Mouse (Mus musculus) CH12.LX (cell line): ENCODE data around the gene Nelfb. TPM values are rescaled to one million over a fixed set of nuclear protein-coding genes. Genes with fewer than 3 reads are reported as not detected.
A peak's percentile ranks its signal among the peaks of the same experiment; 100 is the strongest.

ENCODE experiments used
- DNase-seq: peaks from one replicate; pipeline ENCODE4 v3.0.0-alpha.2; 2013; ENCODE audit errors: extremely low read depth
- H3K27ac ChIP-seq: 2 replicates; pipeline ENCODE4 v1.5.1; 2012; ENCODE audit warnings: low read depth, mild to moderate bottlenecking, control low read depth, moderate library complexity; ENCODE audit not compliant: insufficient read depth
- H3K27me3 ChIP-seq: replicated peaks from 2 replicates; pipeline ENCODE3; 2012; ENCODE audit warnings: inconsistent platforms
- H3K36me3 ChIP-seq, 2 experiments: replicated peaks in 1 of 2; 2 replicates each; pipeline versions ENCODE3 to v1.6.1; 2012; ENCODE audit warnings: inconsistent platforms in 1 of 2, low read length in 1 of 2, mild to moderate bottlenecking in 1 of 2, mixed read lengths in 1 of 2, moderate library complexity in 1 of 2; ENCODE audit not compliant: control insufficient read depth in 1 of 2, insufficient read depth in 1 of 2
- H3K4me1 ChIP-seq, 2 experiments: 2 replicates each; pipeline ENCODE4 v1.6.1; 2012; ENCODE audit warnings: inconsistent platforms in 1 of 2, moderate library complexity in 1 of 2; ENCODE audit not compliant: insufficient read depth in 2 of 2, control insufficient read depth in 1 of 2
- H3K4me2 ChIP-seq: 2 replicates; pipeline ENCODE4 v1.6.1; 2012; ENCODE audit warnings: low read depth, mild to moderate bottlenecking, control low read depth; ENCODE audit not compliant: poor library complexity, insufficient read depth, severe bottlenecking
- H3K4me3 ChIP-seq, 3 experiments: fragments of 150-350 bp in 1 of 3; sonication (generic) in 1 of 3; replicated peaks in 1 of 3; 2 replicates each; pipeline versions ENCODE3 to v1.5.1; 2011 to 2012; ENCODE audit warnings: low read depth in 2 of 3, low read length in 2 of 3, mild to moderate bottlenecking in 2 of 3, moderate library complexity in 2 of 3, control low read depth in 1 of 3, improper control_type of control experiment in 1 of 3, inconsistent platforms in 1 of 3, mixed read lengths in 1 of 3; ENCODE audit not compliant: poor library complexity in 1 of 3
- H3K79me2 ChIP-seq: replicated peaks from 2 replicates; pipeline ENCODE4 v1.6.1; 2012; ENCODE audit warnings: mild to moderate bottlenecking, moderate library complexity; ENCODE audit not compliant: control insufficient read depth, poor library complexity, insufficient read depth, severe bottlenecking; ENCODE audit errors: extremely low read depth
- H3K9ac ChIP-seq: 2 replicates; pipeline ENCODE4 v1.6.1; 2012; ENCODE audit warnings: low read depth, mild to moderate bottlenecking, control low read depth, moderate library complexity; ENCODE audit not compliant: insufficient read depth
- H3K9me3 ChIP-seq: replicated peaks from 2 replicates; pipeline ENCODE3; 2012; ENCODE audit warnings: low read length, inconsistent platforms, mixed read lengths
- BHLHE40 ChIP-seq: IDR thresholded peaks from 2 replicates; pipeline ENCODE4 v1.6.1; 2011; ENCODE audit warnings: mild to moderate bottlenecking, low read depth, low read length, improper control_type of control experiment
- E2F4 ChIP-seq: IDR thresholded peaks from 2 replicates; pipeline ENCODE4 v1.6.1; 2011; ENCODE audit warnings: low read depth, low read length, improper control_type of control experiment; ENCODE audit not compliant: insufficient replicate concordance
- EP300 ChIP-seq: IDR thresholded peaks from 2 replicates; pipeline ENCODE4 v1.6.1; 2011; ENCODE audit warnings: low read length, improper control_type of control experiment
- GABPA ChIP-seq: IDR thresholded peaks from 2 replicates; pipeline ENCODE4 v1.6.1; 2012; ENCODE audit warnings: low read depth, low read length, improper control_type of control experiment, inconsistent platforms; ENCODE audit not compliant: insufficient replicate concordance
- IRF4 ChIP-seq: IDR thresholded peaks from 2 replicates; pipeline ENCODE4 v1.6.1; 2014; ENCODE audit warnings: low read depth, mild to moderate bottlenecking, inconsistent platforms, low read length, improper control_type of control experiment
- JUND ChIP-seq: conservative IDR thresholded peaks from 2 replicates; pipeline ENCODE4 v1.6.1; 2011; ENCODE audit warnings: low read depth, low read length, improper control_type of control experiment
- KAT2A ChIP-seq: IDR thresholded peaks from 2 replicates; pipeline ENCODE4 v1.6.1; 2012; ENCODE audit warnings: low read length, improper control_type of control experiment, inconsistent platforms; ENCODE audit not compliant: insufficient replicate concordance
- MAX ChIP-seq: IDR thresholded peaks from 2 replicates; pipeline ENCODE4 v1.6.1; 2011; ENCODE audit warnings: low read length, improper control_type of control experiment
- MAZ ChIP-seq: IDR thresholded peaks from 2 replicates; pipeline ENCODE4 v1.6.1; 2012; ENCODE audit warnings: low read depth, mild to moderate bottlenecking, inconsistent platforms, low read length, improper control_type of control experiment, moderate library complexity
- MEF2A ChIP-seq: IDR thresholded peaks from 2 replicates; pipeline ENCODE4 v1.6.1; 2014; ENCODE audit warnings: low read depth, mild to moderate bottlenecking, inconsistent platforms, low read length, improper control_type of control experiment, borderline replicate concordance
- MXI1 ChIP-seq: IDR thresholded peaks from 2 replicates; pipeline ENCODE4 v1.6.1; 2011; ENCODE audit warnings: mild to moderate bottlenecking, low read depth, low read length, improper control_type of control experiment
- MYC ChIP-seq: IDR thresholded peaks from 2 replicates; pipeline ENCODE4 v1.6.1; 2011; ENCODE audit warnings: low read depth, mild to moderate bottlenecking, improper control_type of control experiment, low read length
- NRF1 ChIP-seq: IDR thresholded peaks from 2 replicates; pipeline ENCODE4 v1.6.1; 2014; ENCODE audit warnings: low read depth, mild to moderate bottlenecking, inconsistent platforms, low read length, improper control_type of control experiment, moderate library complexity
- TBP ChIP-seq: conservative IDR thresholded peaks from 2 replicates; pipeline ENCODE4 v1.6.1; 2011; ENCODE audit warnings: low read depth, low read length, improper control_type of control experiment
- TCF12 ChIP-seq: IDR thresholded peaks from 2 replicates; pipeline ENCODE4 v1.6.1; 2014; ENCODE audit warnings: low read depth, mild to moderate bottlenecking, inconsistent platforms, low read length, improper control_type of control experiment
- USF2 ChIP-seq: conservative IDR thresholded peaks from 2 replicates; pipeline ENCODE4 v1.6.1; 2011; ENCODE audit warnings: low read depth, low read length, improper control_type of control experiment
- ZC3H11A ChIP-seq: IDR thresholded peaks from 2 replicates; pipeline ENCODE4 v1.6.1; 2012; ENCODE audit warnings: low read depth, mild to moderate bottlenecking, inconsistent platforms, low read length, improper control_type of control experiment
- ZKSCAN1 ChIP-seq: IDR thresholded peaks from 2 replicates; pipeline ENCODE4 v1.6.1; 2012; ENCODE audit warnings: low read depth, inconsistent platforms, low read length, improper control_type of control experiment, borderline replicate concordance
- ZNF384 ChIP-seq: IDR thresholded peaks from 2 replicates; pipeline ENCODE4 v1.6.1; 2012; ENCODE audit warnings: low read depth, low read length, improper control_type of control experiment, inconsistent platforms
- dilution Hi-C: fragments of 300-500 bp; cut with MboI; formaldehyde crosslinking; loops from 2 replicates; pipeline ENCODE4 v1.14.3; 2020; ENCODE audit warnings: low sequenced_read_pairs; ENCODE audit not compliant: extremely low pct_unique_long_range_greater_than_20kb, extremely low pct_ligation_motif_present
- in situ Hi-C: fragments of 300-500 bp; cut with MboI; formaldehyde crosslinking; loops from 3 replicates; pipeline ENCODE4 v1.14.3; 2019; ENCODE audit warnings: low sequenced_read_pairs, low pct_ligation_motif_present, low pct_unique_long_range_greater_than_20kb, mixed read lengths
- polyA plus RNA-seq: library from polyadenylated mRNA; unstranded; fragments of >175 nt; gene quantifications from 2 replicates; pipeline ENCODE4 v1.2.1, GENCODE M21; 2012; ENCODE audit warnings: low read depth; ENCODE audit not compliant: insufficient read length
- total RNA-seq, 2 experiments: library from RNA; depleted of rRNA; stranded (reverse); fragments of 300-350 nt in 1 of 2; fragments of >200 nt in 1 of 2; gene quantifications; 2 replicates each; pipeline ENCODE4 v1.2.3; 2012 to 2014

Gene Nelfb
- total and polyA plus RNA-seq, 3 experiments = 53.6 to 58.0 (median 57.0) TPM

- H3K4me1 ChIP-seq = peaks cover 4 to 27% of the 10 kb centered on the region in 2 experiments; a peak in 3 of 4 replicates
- no peak overlapping the region for H3K9ac ChIP-seq
- no peak overlapping the region for H3K4me3 ChIP-seq
- no peak for DNase-seq
- TF ChIP-seq ZKSCAN1 (no peak), MAZ (no peak), TCF12 (no peak), MXI1 (no peak), EP300 (no peak), TBP (no peak), ZC3H11A (no peak)
- H3K79me2 ChIP-seq = no peaks in the 10 kb centered on the region
- peaks cover 55% of the 10 kb centered on the region for H3K27me3 ChIP-seq
- no peak overlapping the region for H3K27ac ChIP-seq
- in situ Hi-C loops (no loop called here), dilution Hi-C loops (no loop called here)
- no peaks in the 10 kb centered on the region for H3K36me3 ChIP-seq
- no peaks in the 10 kb centered on the region for H3K9me3 ChIP-seq
- no peak overlapping the region for H3K4me2 ChIP-seq
These were observed 18.3 kb upstream of the Nelfb start for GRCm38 (mm10) chr2:25229582-25229981.

- Histone ChIP-seq H3K79me2 (no peaks in the 10 kb centered on the region; the same call in 1 of the 2 replicates), H3K4me1 (peaks cover 4 to 27% of the 10 kb centered on the region in 2 experiments; a peak in 3 of 4 replicates), H3K4me2 (peak overlapping the region; percentile 17), H3K27ac (no peak overlapping the region), H3K9ac (no peak overlapping the region), H3K9me3 (no peaks in the 10 kb centered on the region), H3K36me3 (no peaks in the 10 kb centered on the region), H3K27me3 (peaks cover 50% of the 10 kb centered on the region), H3K4me3 (no peak overlapping the region)
- in situ Hi-C loops (no loop called here), dilution Hi-C loops (no loop called here)
- TF ChIP-seq NRF1 (no peak), MEF2A (no peak), BHLHE40 (no peak), E2F4 (no peak), MAX (no peak), IRF4 (no peak), ZKSCAN1 (no peak), KAT2A (no peak), ZNF384 (no peak), TCF12 (no peak), MYC (no peak), JUND (no peak), GABPA (no peak), USF2 (no peak)
- DNase-seq = no peak
These were observed 17.8 kb upstream of the Nelfb start for GRCm38 (mm10) chr2:25228995-25229530.
